Mouse (Mus musculus): Measurements from ENCODE around the gene Csrnp3. TPM values are rescaled to one million over a fixed set of nuclear protein-coding genes. Genes with fewer than 3 reads are reported as not detected.
A peak's percentile ranks its signal among the peaks of the same experiment; 100 is the strongest.

Csrnp3 gene
- polyA plus RNA-seq, 1 experiment from 2014 or later, result 0.42 TPM

DNA sequence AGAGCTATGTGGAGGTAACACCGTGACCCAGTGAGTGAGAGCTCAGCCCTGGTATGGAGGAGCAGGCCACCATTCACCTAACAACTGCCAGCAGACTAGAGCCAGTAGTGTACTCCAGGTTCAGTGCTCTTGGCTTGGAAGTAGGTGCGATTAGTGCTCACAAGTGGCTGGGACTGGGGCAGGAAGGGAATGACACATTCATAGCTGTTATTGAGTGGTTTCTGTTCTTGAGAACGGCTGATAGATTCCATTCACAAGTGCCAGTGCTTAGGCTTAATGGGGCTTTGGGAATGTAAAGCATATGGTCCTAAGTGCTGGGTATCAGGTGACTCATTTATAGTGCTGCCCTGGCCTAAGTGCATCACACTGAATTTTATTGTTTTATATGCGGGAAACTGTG, 136.4 kb downstream of the Csrnp3 start:
- DNase-seq (ENCODE audit: low spot score), result no peak
- Histone ChIP-seq H3K36me3 (ENCODE audit: control insufficient read depth, insufficient read depth, low read length) (no peaks in the 10 kb centered on the region), H3K9me3 (ENCODE audit: control insufficient read depth, low read length) (no peaks in the 10 kb centered on the region), H3K27ac (replicated peaks) (no peak overlapping the region), H3K9ac (ENCODE audit: low read length) (no peak overlapping the region), H3K4me1 (replicated peaks; ENCODE audit: control insufficient read depth, insufficient read depth) (no peaks in the 10 kb centered on the region), H3K27me3 (ENCODE audit: control insufficient read depth, insufficient read depth, low read length) (no peaks in the 10 kb centered on the region), H3K4me2 (replicated peaks; ENCODE audit: low read depth) (no peak overlapping the region), H3K4me3 (ENCODE audit: low read depth, low read length) (no peak overlapping the region)
- 67% methylated on average over 4 of the region's 4 CpGs for WGBS
- no peak for ATAC-seq (ENCODE audit: low FRiP score, low TSS enrichment)
- TF ChIP-seq EP300 (optimal IDR thresholded peaks at IDR 0.05) (no peak), CTCF (IDR thresholded peaks at IDR 0.05; ENCODE audit: low read depth) (no peak)

DNA sequence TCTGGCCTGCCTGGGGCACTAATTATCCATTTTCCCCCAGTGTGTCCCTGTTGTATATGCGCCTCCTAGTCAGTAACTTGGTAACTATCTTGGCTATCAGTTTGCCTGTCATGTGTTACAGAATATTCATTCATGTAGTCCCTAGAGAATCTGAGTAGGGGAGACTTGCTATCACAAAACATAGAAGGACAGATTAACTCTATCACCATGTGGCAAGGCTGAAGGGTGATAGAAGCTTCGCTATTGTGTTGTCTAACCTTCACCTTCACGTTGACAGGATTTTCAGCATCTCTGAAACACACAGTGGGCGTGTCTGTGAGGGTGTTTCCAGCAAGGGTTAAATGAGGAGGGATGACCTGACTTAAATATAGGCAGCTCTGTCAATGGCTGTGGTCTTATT, 140.1 kb downstream of the Csrnp3 start:
- WGBS, result 74% methylated on average over 4 of the region's 4 CpGs
- Histone ChIP-seq H3K9ac (ENCODE audit: low read length) (no peak overlapping the region), H3K4me2 (replicated peaks; ENCODE audit: low read depth) (no peak overlapping the region), H3K36me3 (ENCODE audit: control insufficient read depth, insufficient read depth, low read length) (no peaks in the 10 kb centered on the region), H3K4me1 (replicated peaks; ENCODE audit: control insufficient read depth, insufficient read depth) (no peaks in the 10 kb centered on the region), H3K9me3 (ENCODE audit: control insufficient read depth, low read length) (no peaks in the 10 kb centered on the region), H3K4me3 (ENCODE audit: low read depth, low read length) (no peak overlapping the region), H3K27ac (replicated peaks) (no peak overlapping the region), H3K27me3 (ENCODE audit: control insufficient read depth, insufficient read depth, low read length) (no peaks in the 10 kb centered on the region)
- ATAC-seq (ENCODE audit: low FRiP score, low TSS enrichment) (no peak), DNase-seq (ENCODE audit: low spot score) (no peak)
- TF ChIP-seq EP300 (optimal IDR thresholded peaks at IDR 0.05) (no peak), CTCF (IDR thresholded peaks at IDR 0.05; ENCODE audit: low read depth) (no peak)

DNA sequence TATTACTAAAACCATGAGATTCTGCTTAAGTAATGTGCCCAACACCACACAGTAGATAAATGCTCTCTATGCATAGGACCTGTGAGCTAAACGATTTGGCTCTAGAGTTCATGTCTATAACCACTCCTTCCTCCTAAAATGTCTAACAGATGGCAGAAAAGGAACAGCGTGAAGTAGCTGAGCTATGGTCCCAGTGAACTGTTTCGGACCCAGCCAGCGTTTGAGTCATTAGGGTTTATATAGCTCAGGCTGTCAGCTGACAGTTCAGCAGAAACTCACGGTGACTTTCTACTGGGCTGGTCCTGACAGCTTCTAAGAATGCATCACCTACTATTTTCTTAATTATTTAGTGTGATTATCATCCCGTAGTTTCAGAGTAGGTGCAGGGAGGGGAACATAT, 141.5 kb downstream of the Csrnp3 start:
- no peak for TF ChIP-seq EP300 (optimal IDR thresholded peaks at IDR 0.05)
- no peak for TF ChIP-seq CTCF (IDR thresholded peaks at IDR 0.05; ENCODE audit: low read depth)
- no peak overlapping the region for H3K27ac ChIP-seq (replicated peaks)
- H3K4me3 ChIP-seq (ENCODE audit: low read depth, low read length), result no peak overlapping the region
- H3K27me3 ChIP-seq (ENCODE audit: control insufficient read depth, insufficient read depth, low read length), result no peaks in the 10 kb centered on the region
- H3K9ac ChIP-seq (ENCODE audit: low read length), result no peak overlapping the region
- WGBS, result 68% methylated on average over 6 of the region's 6 CpGs
- H3K9me3 ChIP-seq (ENCODE audit: control insufficient read depth, low read length), result no peaks in the 10 kb centered on the region
- H3K36me3 ChIP-seq (ENCODE audit: control insufficient read depth, insufficient read depth, low read length), result no peaks in the 10 kb centered on the region
- no peak for ATAC-seq (ENCODE audit: low FRiP score, low TSS enrichment)
- no peak for DNase-seq (ENCODE audit: low spot score)
- H3K4me2 ChIP-seq (replicated peaks; ENCODE audit: low read depth), result no peak overlapping the region
- no peaks in the 10 kb centered on the region for H3K4me1 ChIP-seq (replicated peaks; ENCODE audit: control insufficient read depth, insufficient read depth)

DNA sequence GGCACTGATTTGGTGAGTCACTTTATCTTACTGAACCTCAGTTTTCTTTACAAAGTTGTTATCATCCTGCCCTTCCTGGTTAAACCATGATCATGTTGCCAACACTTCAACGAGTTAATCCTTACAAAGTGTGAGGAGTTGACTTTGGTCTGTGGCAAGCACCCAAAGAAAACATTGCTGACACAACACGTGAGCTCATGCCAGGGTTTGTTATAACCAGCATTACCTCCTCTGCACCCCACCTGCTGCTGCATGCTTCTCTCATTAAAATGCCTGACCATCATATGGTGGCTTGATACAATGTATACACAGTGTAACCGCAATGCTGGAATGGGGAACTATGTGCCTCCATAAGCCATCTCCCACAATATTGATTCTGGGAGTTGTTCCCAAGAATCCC, 142.0 kb downstream of the Csrnp3 start:
- Histone ChIP-seq H3K4me2 (replicated peaks; ENCODE audit: low read depth) (no peak overlapping the region), H3K9me3 (ENCODE audit: control insufficient read depth, low read length) (no peaks in the 10 kb centered on the region), H3K27me3 (ENCODE audit: control insufficient read depth, insufficient read depth, low read length) (no peaks in the 10 kb centered on the region), H3K27ac (replicated peaks) (no peak overlapping the region), H3K36me3 (ENCODE audit: control insufficient read depth, insufficient read depth, low read length) (no peaks in the 10 kb centered on the region), H3K4me1 (replicated peaks; ENCODE audit: control insufficient read depth, insufficient read depth) (no peaks in the 10 kb centered on the region), H3K4me3 (ENCODE audit: low read depth, low read length) (no peak overlapping the region), H3K9ac (ENCODE audit: low read length) (no peak overlapping the region)
- peak; percentile 59 for DNase-seq (ENCODE audit: low spot score)
- WGBS, result 49% methylated on average over 3 of the region's 3 CpGs
- ATAC-seq (ENCODE audit: low FRiP score, low TSS enrichment), result peak; percentile 80
- TF ChIP-seq CTCF (IDR thresholded peaks at IDR 0.05; ENCODE audit: low read depth), result no peak
- no peak for TF ChIP-seq EP300 (optimal IDR thresholded peaks at IDR 0.05)

DNA sequence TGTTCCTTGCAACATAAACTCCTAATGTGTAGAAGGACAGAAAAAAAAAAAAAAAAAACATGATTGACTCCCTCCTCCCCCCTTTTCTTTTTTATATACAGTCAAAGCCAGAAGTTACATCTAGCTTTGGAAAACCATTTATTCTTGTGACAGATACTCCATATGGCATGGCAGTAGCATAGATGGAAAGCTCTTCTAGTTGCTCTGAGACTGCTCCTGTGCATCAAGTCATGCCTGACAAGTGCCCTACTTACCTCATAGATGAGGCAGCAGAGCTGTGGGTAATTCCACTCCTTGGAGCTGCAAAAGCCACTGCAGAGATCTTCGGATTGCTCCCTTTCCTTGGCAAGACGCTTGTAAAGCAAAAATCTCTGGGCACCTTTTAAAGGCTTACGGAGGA, 143.2 kb downstream of the Csrnp3 start:
- Histone ChIP-seq H3K27ac (replicated peaks) (no peak overlapping the region), H3K9ac (ENCODE audit: low read length) (no peak overlapping the region), H3K4me3 (ENCODE audit: low read depth, low read length) (no peak overlapping the region), H3K4me2 (replicated peaks; ENCODE audit: low read depth) (no peak overlapping the region), H3K4me1 (replicated peaks; ENCODE audit: control insufficient read depth, insufficient read depth) (no peaks in the 10 kb centered on the region), H3K9me3 (ENCODE audit: control insufficient read depth, low read length) (no peaks in the 10 kb centered on the region), H3K27me3 (ENCODE audit: control insufficient read depth, insufficient read depth, low read length) (no peaks in the 10 kb centered on the region), H3K36me3 (ENCODE audit: control insufficient read depth, insufficient read depth, low read length) (no peaks in the 10 kb centered on the region)
- DNase-seq (ENCODE audit: low spot score) (no peak), ATAC-seq (ENCODE audit: low FRiP score, low TSS enrichment) (no peak)
- WGBS, result 85% methylated on average over 3 of the region's 3 CpGs
- TF ChIP-seq EP300 (optimal IDR thresholded peaks at IDR 0.05) (no peak), CTCF (IDR thresholded peaks at IDR 0.05; ENCODE audit: low read depth) (no peak)

DNA sequence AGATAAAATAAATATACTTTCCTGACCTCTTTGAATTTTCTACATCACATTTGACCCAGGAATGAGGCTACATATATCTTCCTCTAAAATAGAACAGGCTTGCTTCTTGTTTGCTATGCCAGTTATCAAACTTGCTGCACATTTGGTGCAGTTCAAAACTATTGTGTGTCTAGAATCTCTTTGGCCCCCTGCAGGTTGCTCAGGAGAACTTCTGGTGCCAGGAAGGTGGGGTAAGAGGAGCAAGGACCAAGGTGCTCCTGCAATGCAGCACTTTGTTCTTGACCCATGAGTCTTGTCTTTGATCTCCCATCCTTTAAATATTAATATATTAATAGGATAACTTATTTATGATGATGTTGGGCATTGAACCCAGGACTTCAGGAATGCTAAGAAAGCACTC, 144.5 kb downstream of the Csrnp3 start:
- Histone ChIP-seq H3K4me2 (replicated peaks; ENCODE audit: low read depth) (no peak overlapping the region), H3K36me3 (ENCODE audit: control insufficient read depth, insufficient read depth, low read length) (no peaks in the 10 kb centered on the region), H3K4me1 (replicated peaks; ENCODE audit: control insufficient read depth, insufficient read depth) (no peaks in the 10 kb centered on the region), H3K9ac (ENCODE audit: low read length) (no peak overlapping the region), H3K9me3 (ENCODE audit: control insufficient read depth, low read length) (no peaks in the 10 kb centered on the region), H3K27me3 (ENCODE audit: control insufficient read depth, insufficient read depth, low read length) (no peaks in the 10 kb centered on the region), H3K27ac (replicated peaks) (no peak overlapping the region), H3K4me3 (ENCODE audit: low read depth, low read length) (no peak overlapping the region)
- DNase-seq (ENCODE audit: low spot score), result no peak
- ATAC-seq (ENCODE audit: low FRiP score, low TSS enrichment), result no peak
- no peak for TF ChIP-seq EP300 (optimal IDR thresholded peaks at IDR 0.05)
- peak; percentile 49 for TF ChIP-seq CTCF (IDR thresholded peaks at IDR 0.05; ENCODE audit: low read depth)

Data from stomach, postnatal 0 days (tissue).